8 mouse cellular contexts compared by ENCODE assay signal in genomic region chrX:111463565-111464093, GRCm38 (mm10).
DNase-seq lines count a peak whose midpoint lies in the region; ATAC-seq and TF ChIP-seq lines count a peak whose summit lies in the region.

No protein-coding gene starts in this region.

- WGBS in forebrain, embryonic 10.5 days = 22% methylated on average over 12 of the region's 12 CpGs
- 16% methylated on average over 11 of the region's 12 CpGs for WGBS in midbrain, postnatal 0 days

- H3K9me3 ChIP-seq in forebrain, embryonic 10.5 days = no peaks in the 10 kb centered on the region
- H3K9me3 ChIP-seq in midbrain, postnatal 0 days (ENCODE audit: low read length) = no peaks in the 10 kb centered on the region

- intact Hi-C loops in left cerebral cortex, adult 2 months (cut with DNase I) = no loop called here
- intact Hi-C loops in left cerebral cortex, postnatal 4 days (cut with DNase I) = no loop called here

- no peak for DNase-seq in left cerebral cortex, adult 2 months (ENCODE audit: extremely low spot score in 1 of 2, low spot score in 2 of 2)
- DNase-seq in left cerebral cortex, postnatal 4 days = no peak
- peak; percentile 14 for DNase-seq in forebrain, embryonic 10.5 days (ENCODE audit: extremely low spot score, low spot score)
- peak; percentile 0 for DNase-seq in induced T-regulatory cell, adult 2 months (ENCODE audit: low read depth)
- no peak for DNase-seq in midbrain, postnatal 0 days (ENCODE audit: low spot score)
- DNase-seq in embryo, embryonic 11 days = no peak
- no peak for DNase-seq in right cerebral cortex, postnatal 4 days

- no peak for TF ChIP-seq CTCF in left cerebral cortex, adult 2 months (IDR thresholded peaks at IDR 0.05)
- no peak for TF ChIP-seq CTCF in midbrain, postnatal 0 days (IDR thresholded peaks at IDR 0.05)

- H3K36me3 ChIP-seq in forebrain, embryonic 10.5 days (replicated peaks) = no peaks in the 10 kb centered on the region
- H3K36me3 ChIP-seq in midbrain, postnatal 0 days (ENCODE audit: insufficient read depth, low read length) = no peaks in the 10 kb centered on the region

- H3K4me2 ChIP-seq in midbrain, postnatal 0 days (ENCODE audit: low read depth, low read length, poor library complexity, severe bottlenecking) = peak overlapping the region; percentile 51

- no peak for ATAC-seq in midbrain, postnatal 0 days (ENCODE audit: low FRiP score)
- no peak; the same call in 1 of the 2 replicates for ATAC-seq in megakaryocyte-erythroid progenitor cell, adult 5-6 weeks (replicated peaks; ENCODE audit: low FRiP score, low TSS enrichment, poor library complexity, severe bottlenecking)

- H3K9ac ChIP-seq in midbrain, postnatal 0 days (replicated peaks; ENCODE audit: low read length, poor library complexity, severe bottlenecking) = peak overlapping the region; percentile 57; the same call in 1 of the 2 replicates

- H3K27ac ChIP-seq in left cerebral cortex, adult 2 months = no peak overlapping the region
- H3K27ac ChIP-seq in forebrain, embryonic 10.5 days = peak overlapping the region; percentile 92
- 0 out of 2 replicates have a peak overlapping the region, but pooled peaks have one; percentile 63 for H3K27ac ChIP-seq in midbrain, postnatal 0 days (ENCODE audit: low read depth, low read length)

- H3K4me3 ChIP-seq in left cerebral cortex, adult 2 months = peak overlapping the region; percentile 59
- peak overlapping the region; percentile 67 for H3K4me3 ChIP-seq in forebrain, embryonic 10.5 days
- H3K4me3 ChIP-seq in midbrain, postnatal 0 days (ENCODE audit: low read depth, low read length) = peak overlapping the region; percentile 57

- no peaks in the 10 kb centered on the region for H3K27me3 ChIP-seq in forebrain, embryonic 10.5 days (ENCODE audit: poor library complexity, severe bottlenecking)
- H3K27me3 ChIP-seq in midbrain, postnatal 0 days (ENCODE audit: insufficient read depth, low read length) = no peaks in the 10 kb centered on the region

- peaks cover 5% of the 10 kb centered on the region; the same call in 1 of the 2 replicates for H3K4me1 ChIP-seq in forebrain, embryonic 10.5 days
- H3K4me1 ChIP-seq in midbrain, postnatal 0 days (ENCODE audit: insufficient read depth, low read length) = no peaks in the 10 kb centered on the region

Comparison
In these comparisons a context has a peak if more than half of its experiments do, and no peak if none do; other contexts are left out.
1. DNase-seq: peak in forebrain, embryonic 10.5 days (single experiment) and induced T-regulatory cell, adult 2 months (single experiment); none in left cerebral cortex, adult 2 months (0 of 2), left cerebral cortex, postnatal 4 days (single experiment), midbrain, postnatal 0 days (single experiment), embryo, embryonic 11 days (single experiment) and right cerebral cortex, postnatal 4 days (single experiment).
2. Peak in every context shown above with its lines, with median percentiles within 50 percentile points of each other: H3K4me3 ChIP-seq.